Mouse (Mus musculus): Measurements from ENCODE around the gene Slc5a3.
A peak's percentile ranks its signal among the peaks of the same experiment; 100 is the strongest.
"Not testable (repeated sequence)": the region's sequence is repeated elsewhere in the genome, so short reads cannot be mapped to it uniquely, and the experiment has no call there.

The Slc5a3 gene

DNA sequence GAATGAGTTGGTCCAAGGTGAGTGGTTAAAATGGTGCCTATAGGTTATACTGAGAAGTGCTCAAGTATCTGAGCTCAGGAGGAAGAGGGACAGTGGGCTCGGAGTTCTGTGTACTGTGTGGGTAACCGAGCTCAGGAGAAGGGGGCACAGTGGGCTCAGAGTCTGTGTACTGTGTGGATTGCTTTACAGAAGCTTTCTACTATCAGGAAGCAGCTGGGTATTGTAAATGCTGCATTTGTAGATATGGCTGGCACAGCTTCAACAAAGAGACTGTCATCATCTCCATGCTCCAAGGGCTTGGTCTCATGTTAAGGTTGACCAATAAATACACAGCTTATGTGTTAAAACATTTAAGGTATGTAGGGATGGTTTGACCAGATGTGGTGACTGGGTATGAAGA lies 6.7 kb downstream of the Slc5a3 start:
- DNase-seq: no peak

DNA sequence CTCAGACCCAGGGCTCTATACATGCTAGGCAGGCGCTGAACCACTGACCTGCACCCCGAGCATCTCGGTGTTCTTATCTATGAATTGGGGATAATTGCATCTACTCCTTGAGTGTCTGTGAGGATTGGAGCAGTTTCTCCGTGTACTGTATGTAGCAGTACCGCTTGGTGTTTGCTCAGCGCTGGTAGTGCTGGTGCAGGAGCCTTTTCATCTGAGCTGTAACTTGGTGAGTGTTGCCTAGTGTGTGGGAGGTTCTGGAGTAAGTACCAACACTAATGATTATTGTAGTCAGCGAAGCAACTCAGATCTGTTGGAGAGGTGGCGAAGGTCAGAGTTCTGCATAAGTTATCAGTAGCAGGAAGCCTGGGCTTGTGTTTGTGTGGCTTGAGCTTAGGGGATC lies 12.2 kb downstream of the Slc5a3 start:
- no peak for DNase-seq

DNA sequence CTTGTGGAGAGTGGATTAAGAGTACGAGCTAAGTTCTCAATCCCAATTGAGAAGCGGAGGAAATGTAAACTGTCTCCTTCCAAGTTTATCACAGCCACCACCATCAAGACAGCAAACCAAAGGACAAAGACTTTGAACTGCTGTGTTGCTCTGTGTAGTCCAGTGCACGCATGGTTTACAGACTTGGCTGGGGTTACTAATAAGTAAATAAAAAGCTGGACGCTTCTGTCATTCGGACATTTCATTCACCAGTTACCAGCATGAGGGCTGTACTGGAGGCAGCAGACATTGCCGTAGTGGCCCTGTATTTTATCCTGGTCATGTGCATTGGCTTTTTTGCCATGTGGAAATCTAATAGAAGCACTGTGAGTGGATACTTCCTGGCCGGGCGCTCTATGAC lies 18.7 kb downstream of the Slc5a3 start:
- DNase-seq: no peak

DNA sequence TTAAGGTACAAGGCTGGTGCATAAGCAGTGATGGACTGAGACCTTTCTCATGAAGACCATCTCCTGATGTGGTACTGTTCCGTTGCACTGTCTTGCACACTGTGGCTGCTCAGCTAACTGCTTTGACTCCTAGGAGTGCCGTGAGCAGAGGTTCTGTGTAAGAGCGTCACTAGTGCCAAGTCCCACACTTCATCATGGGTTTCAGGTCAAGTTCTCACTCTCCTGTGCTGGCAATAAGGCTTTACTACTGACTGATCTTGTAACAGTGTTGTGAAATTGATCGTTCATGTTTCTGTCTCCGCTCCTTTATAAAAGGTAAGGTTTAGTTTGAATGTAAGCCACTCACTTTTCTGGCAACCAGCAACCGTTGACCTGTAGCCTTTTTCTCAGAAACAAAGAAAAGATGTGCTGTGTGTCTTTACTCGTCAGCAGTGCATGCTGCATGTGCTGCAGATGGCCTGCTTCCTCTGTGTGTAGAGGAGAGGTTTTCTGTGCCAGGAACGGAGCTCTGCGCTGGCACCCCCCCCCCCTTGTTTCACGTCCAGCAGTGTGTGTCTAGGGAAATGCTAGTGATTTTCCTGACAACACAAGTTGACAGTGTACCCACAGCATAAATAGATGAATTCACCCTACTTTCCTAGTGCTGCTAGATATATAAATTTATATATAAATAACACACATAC lies 25.8 kb downstream of the Slc5a3 start:
- no peak for DNase-seq

DNA sequence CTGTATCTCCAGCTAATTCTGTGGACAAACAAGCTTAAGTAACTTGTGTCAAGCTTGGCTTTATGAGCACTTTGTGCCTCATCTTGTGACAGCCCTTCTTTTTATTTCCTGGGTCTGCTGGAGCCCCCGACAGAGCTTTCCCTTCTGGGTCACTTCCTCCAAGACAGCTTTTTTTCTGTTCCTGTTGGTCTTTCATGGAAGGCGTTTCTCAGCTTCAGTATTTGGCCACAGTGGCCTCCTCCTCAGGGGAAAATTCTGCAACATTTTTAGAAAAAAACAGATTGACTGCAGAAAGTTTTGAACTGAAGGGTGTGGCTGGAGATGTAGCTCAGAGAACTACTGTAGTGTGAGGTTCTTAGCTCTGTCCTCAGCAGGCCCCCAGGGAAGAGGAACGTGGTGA lies 31.1 kb downstream of the Slc5a3 start:
- no peak for DNase-seq

DNA sequence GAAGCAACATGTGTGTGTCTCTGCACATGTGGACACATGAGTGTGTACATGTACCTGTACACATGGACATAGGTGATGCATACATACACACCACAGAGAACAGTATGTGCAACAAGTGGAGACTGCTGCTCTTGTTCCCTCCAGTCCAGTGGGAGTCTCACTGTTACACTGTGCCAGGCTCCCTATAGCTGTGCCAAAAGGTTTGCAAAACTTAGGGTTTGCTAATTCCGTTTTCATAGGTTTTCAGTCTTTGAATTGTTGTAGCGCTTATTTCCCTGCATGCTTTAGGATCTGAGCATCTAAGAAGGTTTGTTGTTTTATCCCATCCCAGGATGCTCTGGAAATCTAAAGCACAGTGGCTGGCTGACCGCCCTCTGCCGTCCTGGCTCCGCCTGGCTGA lies 33.8 kb downstream of the Slc5a3 start:
- DNase-seq: no peak

DNA sequence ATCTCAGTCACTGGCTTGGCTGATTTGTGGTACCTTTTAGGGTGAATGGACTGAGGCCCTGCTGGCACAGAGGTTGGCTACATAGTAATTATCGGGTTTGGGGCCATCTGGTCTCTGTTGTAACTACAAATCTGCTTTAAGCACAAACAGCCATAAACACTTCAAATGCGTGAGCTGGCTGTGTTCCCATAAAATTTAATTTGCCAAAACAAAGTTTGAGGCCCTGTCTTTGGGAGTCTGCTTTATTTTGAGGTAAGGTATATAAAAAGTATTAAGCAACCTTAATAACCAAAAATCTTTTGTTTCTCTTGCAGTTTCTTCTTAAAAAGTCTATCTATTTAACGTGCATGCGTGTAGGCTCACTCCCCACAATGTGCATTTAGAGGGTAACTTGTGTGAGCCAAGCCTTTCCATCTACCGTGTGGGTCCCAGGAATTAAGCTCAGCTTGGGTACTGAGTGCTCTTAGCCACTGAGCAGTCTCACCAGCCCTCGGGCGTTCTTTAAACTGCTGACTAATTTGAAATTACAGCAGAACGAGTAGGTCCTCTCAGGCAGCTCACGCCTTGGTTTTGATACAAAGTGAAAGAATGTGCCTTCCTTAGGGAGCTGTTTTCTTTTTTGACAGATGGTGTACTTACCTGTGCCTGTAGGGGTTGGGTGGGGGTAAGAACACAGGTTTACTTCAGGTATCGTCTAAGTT lies 40.4 kb downstream of the Slc5a3 start:
- no peak for DNase-seq

DNA sequence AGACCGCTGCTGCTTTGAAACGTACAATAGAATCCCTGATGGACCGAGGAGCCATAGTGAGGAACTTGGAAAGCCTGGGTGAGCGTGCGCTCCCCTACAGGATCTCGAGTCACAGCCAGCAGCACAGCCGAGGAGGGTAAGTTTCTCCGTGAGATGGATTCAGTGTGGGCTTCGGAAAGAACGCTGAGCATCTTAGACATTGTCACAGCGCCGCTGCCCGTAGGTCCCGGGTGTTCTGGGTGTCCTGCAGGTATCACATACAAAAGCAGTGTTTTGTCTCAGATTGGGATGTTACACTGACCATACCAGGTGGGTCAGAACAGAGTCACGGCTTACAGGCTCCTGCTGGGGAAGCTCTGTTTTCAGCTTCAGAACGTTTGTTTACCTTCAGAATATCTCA lies 41.5 kb downstream of the Slc5a3 start:
- DNase-seq: no peak

DNA sequence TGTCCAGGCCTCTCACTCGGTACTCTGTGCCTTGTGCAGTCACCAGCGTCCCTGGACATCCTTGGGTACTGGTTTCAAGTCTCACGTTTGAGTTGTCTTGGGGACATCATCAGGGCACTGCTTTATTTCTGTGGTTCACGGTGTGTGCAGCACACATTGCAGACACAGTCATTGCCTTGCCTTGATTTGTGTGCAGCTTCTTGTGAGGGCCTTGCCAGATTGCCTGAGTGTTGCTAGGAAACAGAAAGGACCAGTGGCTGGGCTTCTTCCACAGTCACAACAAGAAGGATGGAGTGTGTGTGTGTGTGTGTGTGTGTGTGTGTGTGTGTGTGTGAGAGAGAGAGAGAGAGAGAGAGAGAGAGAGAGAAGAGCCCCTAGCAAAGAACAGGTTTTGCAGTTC lies 42.0 kb downstream of the Slc5a3 start:
- no peak for DNase-seq

DNA sequence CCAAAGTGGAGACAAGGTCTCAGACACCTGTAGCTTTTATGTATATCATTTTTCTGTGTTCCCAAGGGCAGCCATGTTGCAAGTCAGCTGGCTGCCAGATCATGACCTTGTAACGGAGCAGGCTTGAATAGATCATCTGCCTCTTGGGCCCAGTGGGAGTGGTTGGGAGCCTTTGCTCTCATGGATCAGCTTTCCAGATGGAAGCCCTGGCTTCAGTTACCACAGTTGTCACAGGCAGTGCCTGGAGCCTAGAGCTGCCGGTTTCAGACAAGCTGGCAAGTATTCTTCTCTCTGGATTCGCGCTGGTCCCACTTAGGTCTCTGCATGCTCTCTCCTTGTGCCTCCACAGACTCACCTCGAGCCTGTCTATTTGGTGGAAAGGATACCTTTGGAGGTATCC lies 44.0 kb downstream of the Slc5a3 start:
- no peak for DNase-seq

DNA sequence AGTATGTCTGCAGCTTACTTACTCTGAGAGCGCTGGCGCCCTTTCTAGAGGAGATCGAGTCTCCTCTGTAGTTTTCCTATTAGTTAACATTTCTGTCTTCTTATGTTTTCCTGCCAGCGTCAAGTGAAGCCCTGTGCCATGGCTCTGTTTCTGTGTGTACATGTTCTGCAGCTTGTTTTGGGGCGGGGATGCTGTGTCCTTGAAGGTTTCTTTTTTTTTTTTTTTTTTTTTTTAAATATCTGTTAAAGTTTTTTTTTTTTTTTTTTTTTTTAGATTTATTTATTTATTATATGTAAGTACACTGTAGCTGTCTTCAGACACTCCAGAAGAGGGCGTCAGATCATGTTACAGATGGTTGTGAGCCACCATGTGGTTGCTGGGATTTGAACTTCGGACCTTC lies 44.8 kb downstream of the Slc5a3 start:
- not testable (repeated sequence) for DNase-seq

DNA sequence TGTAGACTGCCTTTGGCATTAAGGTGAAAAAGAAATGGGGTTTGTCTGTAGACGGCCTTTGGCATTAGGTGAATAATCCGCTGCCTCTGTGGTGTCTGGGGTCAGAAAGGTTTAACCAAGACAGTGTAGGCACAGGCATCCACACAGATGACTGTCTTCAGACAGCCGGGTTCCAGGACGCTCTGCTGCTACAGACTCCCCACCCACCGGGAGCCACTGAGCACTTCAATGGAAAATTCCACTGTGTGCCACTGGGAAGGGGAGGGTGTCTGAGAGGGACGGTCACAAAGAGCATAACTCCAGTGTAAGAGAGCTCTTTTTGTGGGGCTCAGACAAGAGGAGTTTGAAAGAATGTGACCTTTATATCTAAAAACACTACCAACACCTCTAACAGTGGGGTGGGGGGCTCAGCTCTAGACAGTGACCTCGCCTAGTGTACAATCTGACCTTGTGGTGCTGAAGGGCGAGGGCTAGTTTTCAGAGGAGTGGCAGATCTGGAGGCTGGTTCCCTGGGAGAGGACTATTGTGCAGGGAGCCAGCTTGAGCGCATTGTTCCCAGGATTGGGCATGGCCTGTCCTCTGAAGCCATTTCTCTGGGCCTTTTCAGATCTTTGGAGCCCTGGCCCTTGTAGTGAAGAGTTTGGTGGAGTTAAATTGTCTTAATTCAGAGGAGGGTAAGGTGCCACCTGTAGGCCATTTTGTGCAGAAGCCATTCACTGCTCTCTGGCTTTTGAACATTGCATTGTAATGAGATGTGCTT lies 45.6 kb downstream of the Slc5a3 start:
- DNase-seq: no peak

DNA sequence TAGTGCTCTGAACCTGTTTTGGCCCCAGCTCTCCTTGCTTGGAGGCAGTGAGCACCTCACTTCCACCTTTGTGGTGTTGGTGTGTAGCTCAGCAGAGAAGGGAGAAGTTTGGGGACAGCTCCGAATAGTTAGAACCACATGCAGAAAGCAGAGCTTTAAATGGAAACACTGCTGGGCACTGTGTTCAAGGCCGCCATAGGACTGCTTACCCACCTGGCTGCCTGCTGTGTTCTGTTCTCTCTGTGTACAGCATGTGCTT lies 46.1 kb downstream of the Slc5a3 start:
- no peak for DNase-seq

DNA sequence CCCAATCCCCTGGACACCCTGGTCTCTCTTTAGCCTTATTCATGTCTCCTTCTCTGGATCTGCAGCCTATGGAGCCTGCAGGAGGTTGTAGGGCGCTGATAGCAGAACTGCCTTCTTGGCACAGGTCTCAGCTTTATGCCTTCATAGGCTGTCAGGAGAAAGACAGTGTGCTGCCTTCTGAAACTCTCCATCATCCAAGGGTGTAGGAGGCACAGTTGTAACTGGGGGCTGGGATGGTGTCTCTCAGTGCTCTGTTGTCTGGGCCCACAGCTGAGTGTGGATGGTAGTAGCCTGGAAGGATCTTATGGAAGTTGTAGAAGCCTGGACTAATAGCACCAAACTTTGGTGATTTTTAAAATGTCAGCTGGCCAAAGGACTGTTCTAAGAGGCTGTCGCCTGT lies 46.8 kb downstream of the Slc5a3 start:
- no peak for DNase-seq

DNA sequence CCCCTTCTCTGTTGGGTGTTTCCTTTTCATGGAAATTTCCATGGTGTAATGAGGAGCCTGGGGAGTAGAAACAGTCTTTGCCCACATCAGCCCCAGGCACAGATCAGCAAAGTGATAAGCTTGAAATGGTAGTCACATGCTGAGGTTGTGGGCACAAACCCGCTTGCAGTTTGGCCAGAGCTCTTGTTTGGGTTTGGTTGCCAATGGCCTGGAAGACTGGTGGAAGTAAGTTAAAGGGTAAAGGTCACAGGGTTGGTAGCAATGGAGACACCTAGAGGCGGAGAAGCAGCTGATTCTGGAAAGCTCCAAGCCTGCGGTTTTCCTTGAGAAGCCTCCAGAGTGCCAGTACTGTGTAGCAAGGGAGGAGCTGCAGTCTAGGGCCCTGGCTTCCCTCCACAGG lies 47.5 kb downstream of the Slc5a3 start:
- no peak for DNase-seq

DNA sequence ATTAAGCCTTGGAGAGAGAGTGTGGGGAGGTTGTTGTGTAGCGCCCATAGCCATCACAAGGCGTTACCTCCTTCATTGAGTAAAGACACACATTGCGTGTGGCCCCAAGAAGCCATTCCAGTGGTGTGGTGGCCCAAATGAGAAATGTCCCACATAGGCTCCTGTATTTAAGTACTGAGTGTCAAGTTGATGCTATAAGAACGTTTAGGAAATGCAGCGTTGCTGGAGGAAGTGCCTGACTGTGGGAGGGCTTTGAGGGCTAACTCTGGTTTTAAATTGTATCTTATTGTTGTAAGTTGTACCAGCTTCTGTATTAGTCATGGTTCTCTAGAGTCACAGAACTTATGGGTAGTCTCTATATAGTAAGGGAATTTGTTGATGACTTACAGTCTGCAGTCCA lies 49.2 kb downstream of the Slc5a3 start:
- DNase-seq: no peak

DNA sequence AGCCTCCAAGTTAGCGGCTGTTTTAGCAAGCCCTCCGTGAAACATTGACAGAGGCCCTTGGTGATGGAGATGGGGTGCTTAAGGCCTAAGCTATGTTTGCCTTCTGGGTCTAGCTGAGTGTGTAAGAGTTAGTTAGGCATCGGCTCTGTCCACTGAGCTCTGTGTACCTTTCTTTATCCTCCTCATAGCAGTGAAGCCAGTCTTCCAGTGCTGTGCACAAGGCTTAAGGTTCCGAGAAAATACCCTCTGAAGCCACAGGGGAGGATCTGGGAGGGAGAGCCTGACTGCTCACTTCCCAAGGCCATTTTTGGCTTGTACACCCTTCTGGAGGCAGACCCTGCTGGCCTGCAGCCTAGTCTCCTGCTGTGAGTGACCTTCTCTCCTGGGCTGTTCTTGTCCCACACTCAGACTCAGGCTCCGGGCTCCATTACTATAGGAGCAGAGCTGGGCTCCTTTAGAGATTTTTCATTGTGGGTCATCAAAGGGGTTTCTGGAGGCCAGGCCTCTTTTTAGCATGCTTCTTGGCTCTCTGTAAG lies 56.7 kb downstream of the Slc5a3 start:
- peak; percentile 56 to 61 for DNase-seq

DNA sequence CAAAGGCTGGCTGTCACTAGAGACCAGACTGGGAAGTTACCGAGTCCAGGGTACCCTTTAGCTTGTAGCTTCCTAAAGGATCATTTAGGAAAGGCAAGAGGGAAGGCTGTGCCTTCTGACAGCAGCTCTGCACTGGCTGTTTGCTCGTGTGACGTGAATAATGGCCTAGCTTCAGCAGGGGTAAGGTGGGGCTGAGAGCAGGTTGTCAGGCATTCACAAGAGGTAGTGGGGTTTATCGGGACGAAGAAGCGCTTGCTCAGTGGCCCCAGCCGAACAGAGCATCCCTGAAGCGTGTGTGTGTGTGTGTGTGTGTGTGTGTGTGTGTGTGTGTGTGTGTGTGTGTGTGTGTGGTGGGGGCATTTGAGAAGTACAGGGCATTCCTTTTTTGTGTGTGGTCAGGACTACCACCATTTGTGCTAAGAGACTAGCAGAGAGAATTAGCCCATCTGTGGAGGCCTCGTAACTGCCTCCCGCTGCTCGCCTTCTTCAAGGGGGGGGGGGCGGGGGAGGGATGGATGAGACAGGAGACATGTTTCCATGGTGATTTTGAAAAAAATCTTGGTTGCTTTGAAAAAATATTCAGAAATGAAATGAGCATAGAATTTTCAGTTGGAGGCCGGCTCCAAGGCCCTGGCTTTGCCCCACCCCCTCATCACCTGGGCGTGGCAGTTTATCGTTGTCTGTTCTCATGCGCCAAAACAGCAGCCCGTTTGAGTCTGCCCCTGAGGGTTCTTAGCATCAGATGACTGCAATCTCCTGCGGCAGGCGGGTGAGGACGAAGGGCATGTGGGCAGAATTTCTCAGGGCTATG lies 57.7 kb downstream of the Slc5a3 start:
- DNase-seq: peak; percentile 48 to 52

DNA sequence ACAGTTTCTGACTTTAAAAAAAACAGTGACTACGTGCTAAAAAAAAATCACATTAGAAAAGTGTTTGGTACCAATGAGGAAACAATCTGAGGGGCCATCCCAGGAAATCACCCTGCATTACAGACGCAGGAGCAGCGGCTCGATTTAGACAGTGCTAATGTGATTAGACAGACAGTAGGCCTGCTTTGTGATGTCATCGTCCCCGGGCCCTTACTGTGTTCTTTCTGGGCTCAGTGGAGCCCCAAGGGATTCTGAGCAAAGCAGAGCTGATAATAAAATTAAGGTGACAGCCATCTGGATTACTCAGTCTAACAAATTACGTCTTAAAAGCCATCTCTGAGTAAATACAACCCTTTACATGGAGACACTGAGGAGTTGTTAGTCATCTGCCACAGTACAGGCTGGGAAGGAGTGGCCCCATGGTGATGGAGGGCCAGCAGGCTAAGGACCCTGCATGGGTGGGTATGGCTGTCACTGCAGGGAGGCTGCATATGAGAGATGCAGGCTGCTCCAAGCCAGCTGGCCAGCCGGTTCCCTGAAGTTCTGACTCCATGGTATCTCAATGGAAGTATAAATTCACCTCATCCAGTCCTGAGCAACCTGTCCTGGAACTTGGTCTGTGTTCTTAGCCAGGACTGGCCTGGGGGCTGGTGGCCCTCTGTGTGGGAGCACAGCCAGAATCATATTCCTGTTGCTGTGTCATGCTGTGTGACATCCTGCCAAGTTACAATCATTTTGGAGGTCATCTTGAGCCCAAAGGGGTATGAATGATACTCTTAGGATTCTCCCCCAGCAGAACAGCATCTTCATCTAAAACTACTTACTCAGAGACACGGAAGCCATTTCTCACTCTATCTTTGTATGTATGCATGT lies 59.5 kb downstream of the Slc5a3 start:
- DNase-seq: no peak

DNA sequence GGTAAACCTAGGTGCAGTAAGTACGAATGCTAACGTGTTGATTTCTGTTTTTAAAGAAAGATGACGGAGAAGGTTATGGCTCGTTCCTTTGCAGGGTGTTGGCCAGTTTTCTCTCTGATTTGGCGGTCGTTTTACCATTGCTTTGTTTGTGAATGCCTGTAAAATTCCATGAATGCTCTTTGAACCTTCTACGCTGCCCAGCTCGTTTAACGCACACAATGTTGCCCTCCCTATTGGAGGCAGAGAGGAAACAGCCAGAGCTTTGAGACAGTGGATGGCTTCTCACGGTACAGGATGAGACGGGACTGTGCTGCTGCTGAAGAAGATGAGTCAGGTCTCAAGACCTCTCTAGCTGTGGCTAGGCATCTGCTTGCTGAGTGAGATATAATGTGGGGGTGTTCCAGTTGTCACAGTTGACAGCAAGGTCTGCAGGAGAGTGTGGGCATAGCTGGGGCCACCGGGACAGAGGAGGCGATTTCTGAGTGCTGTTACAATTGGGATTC lies 60.9 kb downstream of the Slc5a3 start:
- no peak for DNase-seq

DNA sequence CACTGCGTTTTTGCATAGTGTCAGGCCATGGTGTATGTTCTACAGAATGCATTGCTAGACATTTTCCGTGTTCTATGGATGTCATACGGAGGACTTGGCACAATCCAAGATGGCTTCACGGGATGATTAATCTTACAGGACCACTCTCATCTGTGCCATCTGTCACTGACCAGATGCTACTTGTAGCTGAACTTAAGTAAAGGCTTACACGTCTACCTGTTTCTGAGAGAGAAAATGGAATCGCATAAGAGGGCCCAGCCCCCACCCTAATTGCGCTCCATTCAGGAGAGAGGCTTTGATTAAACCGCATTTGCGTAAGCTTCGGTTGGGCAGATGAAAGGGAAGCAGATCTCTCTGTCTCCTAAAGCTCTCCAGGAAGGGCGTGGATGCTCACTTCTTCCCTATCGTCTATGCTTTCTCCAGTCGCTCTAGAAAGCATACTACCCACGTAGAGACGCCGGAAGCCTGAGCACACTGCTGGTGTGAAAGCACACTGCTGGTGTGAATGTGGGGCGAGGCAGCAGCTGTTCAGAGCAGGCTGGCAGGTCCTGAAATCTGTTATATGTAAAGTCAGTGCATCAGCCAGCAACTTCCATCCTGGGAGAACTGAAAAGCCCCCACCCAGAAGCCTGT lies 62.9 kb downstream of the Slc5a3 start:
- DNase-seq: no peak

DNA sequence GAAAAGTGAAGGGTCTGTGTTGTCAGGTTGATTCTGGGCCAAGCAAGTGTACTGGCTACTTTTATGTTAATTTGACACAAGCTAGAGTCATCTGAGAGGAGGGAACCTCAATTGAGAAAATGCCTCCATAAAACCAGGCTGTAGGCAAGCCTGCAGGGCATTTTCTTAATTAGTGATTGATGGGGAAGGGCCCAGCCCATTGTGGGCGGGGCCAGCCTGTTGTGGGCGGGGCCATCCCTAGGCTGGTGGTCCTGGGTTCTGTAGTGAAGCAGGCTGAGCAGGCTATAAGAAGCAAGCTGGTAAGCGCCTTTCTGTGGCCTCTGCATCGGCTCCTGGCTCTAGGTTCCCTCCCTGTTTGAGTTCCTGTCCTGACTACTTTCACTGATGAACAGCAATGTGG lies 69.1 kb downstream of the Slc5a3 start:
- DNase-seq: no peak

Data from cerebellum, postnatal 36 days (tissue).